Mouse (Mus musculus): ENCODE results near the gene Abo. TPM values are rescaled to one million over a fixed set of nuclear protein-coding genes. Genes with fewer than 3 reads are reported as not detected.
A peak's percentile ranks its signal among the peaks of the same experiment; 100 is the strongest.

Abo gene
- 0.15 TPM in 1 of 2 replicates, not detected in the other for polyA plus RNA-seq (2015; fragmentation: Nextera tagmentation; extraction: Ambion mirVana)

DNA sequence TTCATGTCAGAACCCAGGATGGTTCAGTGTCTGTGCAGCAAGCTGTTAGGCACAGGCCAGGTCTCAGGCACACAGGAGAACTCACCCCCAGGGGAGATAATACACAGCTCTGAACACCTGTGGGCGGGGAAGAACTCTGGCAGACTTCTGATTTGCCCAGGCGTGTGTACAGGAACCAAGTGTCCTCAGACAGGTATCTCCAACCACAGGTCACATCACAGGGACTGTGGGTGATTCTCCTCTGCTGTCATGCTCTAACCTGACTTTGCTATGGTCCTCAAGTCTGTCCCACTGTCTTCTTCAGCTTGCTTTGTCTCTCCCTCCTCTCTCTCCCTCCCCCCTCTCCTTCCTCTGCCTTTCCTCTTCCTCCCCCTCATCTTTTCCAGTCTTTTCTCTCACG, at the start of gene Abo:
TSS of gene Abo (minus strand) at position 101 of the 400 bp plus-strand sequence.
- no peak for ATAC-seq
- Histone ChIP-seq H3K27ac (no peak within 1 kb of the TSS), H3K36me3 (no peaks in the 10 kb centered on the region), H3K4me2 (replicated peaks) (no peak within 1 kb of the TSS), H3K9me3 (no peaks in the 10 kb centered on the region), H3K27me3 (replicated peaks) (no peaks in the 10 kb centered on the region), H3K4me3 (replicated peaks) (no peak within 1 kb of the TSS), H3K4me1 (replicated peaks) (no peaks in the 10 kb centered on the region), H3K9ac (no peak within 1 kb of the TSS)
- WGBS, result 60% methylated on average over 3 of the region's 3 CpGs

GRCm38 (mm10) chr2:26914148-26914941, 49.6 kb upstream of the Abo start:
- no peak overlapping the region for H3K27ac ChIP-seq
- peaks cover 23% of the 10 kb centered on the region for H3K36me3 ChIP-seq
- no peaks in the 10 kb centered on the region for H3K27me3 ChIP-seq (replicated peaks)

DNA sequence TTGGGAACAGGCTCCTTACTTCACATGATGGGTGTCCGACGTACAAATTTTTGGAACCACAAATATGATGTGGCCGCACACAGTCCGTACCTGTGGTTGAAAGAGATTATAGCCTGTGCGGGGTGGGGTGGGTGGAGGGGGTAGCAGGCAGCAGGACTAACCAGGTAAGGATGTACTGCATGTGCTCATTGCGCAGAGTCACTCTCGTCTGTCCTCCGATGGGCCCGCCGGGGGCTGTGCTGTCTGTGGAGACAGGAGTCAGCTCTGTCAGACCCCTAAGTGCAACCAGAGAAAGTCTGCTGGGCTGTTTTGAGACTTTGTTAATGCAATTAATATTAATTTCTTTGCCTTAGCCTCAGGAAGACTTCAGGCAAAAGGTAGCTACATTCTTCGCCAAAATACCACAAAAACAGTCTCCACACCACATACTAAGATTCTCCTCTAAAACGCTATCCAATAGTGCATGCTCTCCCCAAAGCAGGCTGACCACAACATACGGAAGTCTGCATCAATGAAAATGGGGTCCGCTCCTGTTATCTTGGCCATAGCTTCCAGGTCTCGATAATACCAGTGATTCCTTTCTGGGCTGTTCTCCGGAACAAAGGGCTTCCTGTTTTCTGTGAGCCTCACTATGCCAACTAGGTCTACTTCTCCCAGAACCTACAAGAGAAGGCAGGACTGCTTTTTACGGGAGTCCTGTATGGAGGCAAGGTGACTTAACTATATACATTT, 48.8 kb upstream of the Abo start:
- H3K4me3 ChIP-seq (replicated peaks), result no peak overlapping the region
- WGBS, result 85% methylated on average over 17 of the region's 17 CpGs
- H3K4me1 ChIP-seq (replicated peaks), result peaks cover 39% of the 10 kb centered on the region
- no peak overlapping the region for H3K4me2 ChIP-seq (replicated peaks)
- peaks cover 18% of the 10 kb centered on the region for H3K36me3 ChIP-seq
- no peak overlapping the region for H3K27ac ChIP-seq
- ATAC-seq, result no peak
- no peak overlapping the region for H3K9ac ChIP-seq
- no peaks in the 10 kb centered on the region for H3K9me3 ChIP-seq
- H3K27me3 ChIP-seq (replicated peaks), result no peaks in the 10 kb centered on the region

More at GRCm38 (mm10) chr2:26914148-26914941, 49.6 kb upstream of the Abo start:
- Histone ChIP-seq H3K4me1 (replicated peaks) (peaks cover 32% of the 10 kb centered on the region), H3K4me2 (replicated peaks) (peak overlapping the region; percentile 89; the same call in 1 of the 2 replicates), H3K9me3 (no peaks in the 10 kb centered on the region), H3K4me3 (replicated peaks) (no peak overlapping the region), H3K9ac (no peak overlapping the region)
- WGBS, result 64% methylated on average over 8 of the region's 8 CpGs
- no peak for ATAC-seq

- Histone ChIP-seq H3K9me3 (no peaks in the 10 kb centered on the region), H3K9ac (peak overlapping the region; percentile 81), H3K4me1 (replicated peaks) (peaks cover 35% of the 10 kb centered on the region), H3K4me3 (replicated peaks) (peak overlapping the region; percentile 60), H3K36me3 (peaks cover 18% of the 10 kb centered on the region), H3K4me2 (replicated peaks) (peak overlapping the region; percentile 84), H3K27ac (no peak overlapping the region), H3K27me3 (replicated peaks) (no peaks in the 10 kb centered on the region)
- WGBS, result 58% methylated on average over 5 of the region's 5 CpGs
- no peak for ATAC-seq
Measured at GRCm38 (mm10) chr2:26912253-26912770, 47.5 kb upstream of the Abo start.

GRCm38 (mm10) chr2:26910994-26911765, 46.4 kb upstream of the Abo start:
- Histone ChIP-seq H3K27me3 (replicated peaks) (no peaks in the 10 kb centered on the region), H3K4me2 (replicated peaks) (peak overlapping the region; percentile 84), H3K9me3 (no peaks in the 10 kb centered on the region), H3K4me1 (replicated peaks) (peaks cover 31% of the 10 kb centered on the region), H3K36me3 (peaks cover 27% of the 10 kb centered on the region), H3K9ac (peak overlapping the region; percentile 81), H3K27ac (peak overlapping the region; percentile 88), H3K4me3 (replicated peaks) (peak overlapping the region; percentile 60)
- WGBS, result 2% methylated on average over 37 of the region's 37 CpGs
- peak; percentile 29 for ATAC-seq

DNA sequence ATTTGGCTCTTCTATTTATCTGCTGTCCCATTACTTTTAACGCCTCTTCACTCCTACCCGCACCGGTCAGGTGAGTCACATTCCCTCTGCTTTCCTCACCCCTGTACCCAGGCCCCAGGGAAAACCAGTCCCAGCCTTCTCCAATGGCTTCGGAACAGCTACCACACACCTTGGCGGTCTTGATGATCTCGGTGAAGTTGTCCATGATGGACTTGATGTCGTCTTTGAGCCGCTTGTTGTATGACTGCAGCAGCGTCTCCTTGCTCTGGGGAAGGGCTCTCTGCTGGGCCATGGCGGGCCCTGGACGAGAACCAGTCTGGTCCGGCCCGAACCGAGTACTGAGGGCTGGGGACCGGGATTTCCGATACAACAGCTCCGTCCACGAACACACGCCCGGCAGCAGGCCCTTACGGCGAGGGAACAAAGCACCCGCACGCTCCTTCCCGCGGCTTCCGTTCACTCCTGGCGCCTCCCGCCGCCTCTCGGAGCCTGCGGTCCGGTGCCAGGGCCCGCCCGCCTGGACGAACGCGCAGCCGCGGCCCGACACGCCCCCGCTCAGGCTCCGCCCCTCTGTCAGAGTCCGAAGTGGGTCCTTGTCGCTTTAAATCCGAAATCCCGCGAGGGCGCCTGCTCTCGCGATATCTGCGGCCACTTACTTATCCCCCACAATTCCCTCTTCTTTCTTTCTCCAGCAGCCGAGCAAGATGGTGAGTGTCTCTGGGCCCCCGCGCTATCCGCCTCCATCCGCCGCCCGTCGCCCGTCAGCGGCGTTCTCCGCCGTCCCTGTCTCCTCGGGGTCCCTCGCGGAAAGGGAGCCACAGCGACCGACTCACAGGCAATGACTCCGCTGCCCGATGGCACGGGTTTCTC, 45.6 kb upstream of the Abo start, which contains the start of the genes Med22 and Rpl7a:
TSS of gene Med22 (minus strand) at position 554 of the 870 bp plus-strand sequence.
TSS of gene Rpl7a (plus strand) at position 641 of the 870 bp plus-strand sequence.
- Histone ChIP-seq H3K9ac (peak within 1 kb of the TSS; percentile 81), H3K27me3 (replicated peaks) (no peaks in the 10 kb centered on the region), H3K27ac (peak within 1 kb of the TSS; percentile 88), H3K4me1 (replicated peaks) (peaks cover 27% of the 10 kb centered on the region), H3K36me3 (peaks cover 30% of the 10 kb centered on the region), H3K4me3 (replicated peaks) (peak within 1 kb of the TSS; percentile 60), H3K9me3 (no peaks in the 10 kb centered on the region), H3K4me2 (replicated peaks) (peak within 1 kb of the TSS; percentile 84)
- ATAC-seq, result peak; percentile 96
- WGBS, result 0% methylated on average over 73 of the region's 74 CpGs

- no peaks in the 10 kb centered on the region for H3K9me3 ChIP-seq
- H3K27me3 ChIP-seq (replicated peaks), result no peaks in the 10 kb centered on the region
- no peak for ATAC-seq
- peak overlapping the region; percentile 60 for H3K4me3 ChIP-seq (replicated peaks)
- H3K9ac ChIP-seq, result peak overlapping the region; percentile 63
- H3K36me3 ChIP-seq, result peaks cover 30% of the 10 kb centered on the region
- peak overlapping the region; percentile 81; the same call in 1 of the 2 replicates for H3K27ac ChIP-seq
- peak overlapping the region; percentile 60 for H3K4me2 ChIP-seq (replicated peaks)
- peaks cover 22% of the 10 kb centered on the region for H3K4me1 ChIP-seq (replicated peaks)
Measured at GRCm38 (mm10) chr2:26909387-26909784, 44.6 kb upstream of the Abo start.

DNA sequence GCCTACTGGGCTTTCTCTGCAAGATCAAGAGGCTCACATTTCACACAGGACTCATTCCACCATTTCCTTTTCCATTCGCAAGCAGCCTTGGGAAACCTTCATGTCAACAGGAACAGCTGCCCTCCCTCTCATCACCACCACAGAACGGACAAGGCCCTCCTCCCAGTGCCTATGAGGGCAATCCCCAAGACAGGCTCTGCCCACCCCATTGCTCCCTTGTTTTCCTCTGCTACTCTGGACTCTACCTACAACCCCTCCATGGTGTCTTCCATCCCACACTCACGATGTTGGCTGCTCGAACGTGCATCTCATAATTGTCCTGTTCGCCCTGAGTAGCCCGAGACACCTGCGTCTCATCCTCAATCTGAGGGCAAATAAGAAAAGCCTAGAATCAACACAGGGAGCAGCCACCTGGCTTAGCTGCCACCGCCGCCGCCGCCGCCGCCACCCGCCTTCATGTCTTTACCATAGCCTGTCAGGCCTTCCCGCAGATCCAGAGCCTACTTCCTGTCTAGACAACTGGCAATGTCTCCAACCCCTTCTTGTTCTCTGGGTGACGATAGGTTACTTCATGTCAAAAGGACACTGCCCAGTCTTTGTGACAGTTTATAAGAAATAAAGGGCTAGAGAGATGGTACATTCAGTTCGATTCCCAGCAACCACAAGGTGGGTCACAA, 44.1 kb upstream of the Abo start:
- Histone ChIP-seq H3K9ac (peak overlapping the region; percentile 33), H3K4me1 (replicated peaks) (peaks cover 25% of the 10 kb centered on the region), H3K36me3 (peaks cover 29% of the 10 kb centered on the region), H3K4me2 (replicated peaks) (peak overlapping the region; percentile 60), H3K27me3 (replicated peaks) (no peaks in the 10 kb centered on the region), H3K27ac (no peak overlapping the region), H3K4me3 (replicated peaks) (peak overlapping the region; percentile 60), H3K9me3 (no peaks in the 10 kb centered on the region)
- 63% methylated on average over 18 of the region's 18 CpGs for WGBS
- ATAC-seq, result no peak

GRCm38 (mm10) chr2:26907109-26907508, 42.3 kb upstream of the Abo start:
- Histone ChIP-seq H3K9ac (no peak overlapping the region), H3K4me1 (replicated peaks) (peaks cover 27% of the 10 kb centered on the region), H3K27me3 (replicated peaks) (no peaks in the 10 kb centered on the region), H3K4me2 (replicated peaks) (no peak overlapping the region), H3K27ac (no peak overlapping the region), H3K4me3 (replicated peaks) (no peak overlapping the region), H3K36me3 (peaks cover 19% of the 10 kb centered on the region; the same call in 1 of the 2 replicates), H3K9me3 (no peaks in the 10 kb centered on the region)
- WGBS, result 62% methylated on average over 4 of the region's 4 CpGs
- no peak for ATAC-seq

GRCm38 (mm10) chr2:26906431-26906830, 41.7 kb upstream of the Abo start:
- ATAC-seq, result no peak
- 93% methylated on average over 3 of the region's 3 CpGs for WGBS

More at GRCm38 (mm10) chr2:26906431-26906830, 41.7 kb upstream of the Abo start:
- Histone ChIP-seq H3K27me3 (replicated peaks) (no peaks in the 10 kb centered on the region), H3K36me3 (peaks cover 19% of the 10 kb centered on the region; the same call in 1 of the 2 replicates), H3K4me2 (replicated peaks) (no peak overlapping the region), H3K9ac (no peak overlapping the region), H3K4me3 (replicated peaks) (no peak overlapping the region), H3K4me1 (replicated peaks) (peaks cover 26% of the 10 kb centered on the region), H3K9me3 (no peaks in the 10 kb centered on the region), H3K27ac (no peak overlapping the region)

Measured in intestine, embryonic 15.5 days (tissue).